Mouse (Mus musculus) inflammation-experienced regulatory T-cells, adult 6 months (primary cell): Measurements from ENCODE around the gene Cbln4. TPM values are rescaled to one million over a fixed set of nuclear protein-coding genes. Genes with fewer than 3 reads are reported as not detected.

Source experiments
- polyA plus RNA-seq, 3 experiments: library from polyadenylated mRNA; unstranded; fragments of 100-300 nt; shearing (Covaris generic); gene quantifications; one replicate each; pipeline ENCODE4 v1.2.1; 2017

Cbln4 gene
- polyA plus RNA-seq, 3 experiments from 2014 or later: 0.56 TPM; not detected in 2

Other genes starting within 250 kb of the Cbln4 start
- gene Mc3r, start 205.0 kb upstream of the Cbln4 start, polyA plus RNA-seq: not detected